Mouse (Mus musculus): ENCODE results near the gene Nup210. TPM values are rescaled to one million over a fixed set of nuclear protein-coding genes. Genes with fewer than 3 reads are reported as not detected.
"Not testable (repeated sequence)": the region's sequence is repeated elsewhere in the genome, so short reads cannot be mapped to it uniquely, and the experiment has no call there.

The Nup210 gene
- polyA plus RNA-seq, 1 experiment = 1.3 TPM

DNA sequence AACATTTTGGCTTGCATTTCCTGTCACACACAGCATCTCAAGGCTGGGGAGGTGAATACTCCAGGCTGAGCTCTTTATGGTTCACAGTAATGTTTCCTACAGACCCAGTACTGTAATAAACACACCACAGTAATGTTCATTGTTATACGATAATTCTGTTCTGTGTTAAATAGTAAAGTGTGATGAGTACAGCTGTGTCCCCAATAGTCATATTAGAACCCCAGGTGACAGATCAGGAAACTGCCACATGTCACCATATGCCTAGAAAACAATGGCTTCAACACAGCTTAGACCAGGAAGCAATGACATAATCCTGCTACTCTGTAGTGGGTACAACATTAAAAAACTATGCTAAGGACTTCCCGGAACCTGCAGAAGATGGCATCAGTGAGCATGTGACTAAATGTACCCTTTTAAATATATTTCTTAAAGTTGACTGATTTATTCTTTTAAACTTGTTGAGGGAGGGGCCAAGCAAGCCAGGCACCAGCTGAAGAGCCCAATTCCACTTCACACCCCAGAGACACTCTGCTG lies 7.6 kb downstream of the Nup210 start:
- H3K27ac ChIP-seq (ENCODE audit: insufficient read depth, low read length) = no peak overlapping the region
- TF ChIP-seq POLR2A (IDR thresholded peaks at IDR 0.05; ENCODE audit: low read depth, low read length) = no peak
- no peak for TF ChIP-seq CTCF (IDR thresholded peaks at IDR 0.05; ENCODE audit: borderline replicate concordance, insufficient read depth, low read length)
- H3K4me1 ChIP-seq (ENCODE audit: control insufficient read depth, insufficient read depth, low read length) = no peaks in the 10 kb centered on the region
- no peak overlapping the region for H3K4me3 ChIP-seq (ENCODE audit: insufficient read depth, low read length)

DNA sequence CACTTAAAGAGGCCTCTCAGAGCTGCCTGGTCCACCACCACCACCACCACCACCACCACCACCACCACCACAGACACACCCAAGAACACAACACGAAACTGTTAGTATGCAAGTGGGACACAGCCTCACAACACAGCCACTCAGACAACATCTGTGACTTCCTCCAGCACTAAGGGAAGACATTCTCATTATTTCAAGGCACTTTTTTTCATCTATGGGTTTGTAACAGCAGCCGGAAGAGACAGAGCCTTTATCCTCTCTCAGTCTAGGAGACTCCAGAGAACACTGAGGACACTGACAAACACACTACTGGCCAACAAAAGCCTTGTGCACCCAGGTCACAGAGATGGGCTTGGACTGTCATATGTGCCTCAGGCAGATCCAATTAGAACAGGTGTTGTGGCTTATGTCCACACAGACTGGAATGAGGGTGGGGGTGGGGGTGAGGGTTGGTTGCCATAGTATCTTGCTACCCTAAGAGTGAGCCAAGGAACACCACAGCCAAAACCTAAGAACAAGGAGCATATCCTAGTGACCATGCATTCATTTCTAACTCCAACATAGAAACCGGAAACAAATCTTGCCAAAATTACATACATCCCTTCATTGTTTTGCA lies 8.2 kb downstream of the Nup210 start:
- Histone ChIP-seq H3K4me3 (ENCODE audit: insufficient read depth, low read length) (no peak overlapping the region), H3K27ac (ENCODE audit: insufficient read depth, low read length) (no peak overlapping the region), H3K4me1 (ENCODE audit: control insufficient read depth, insufficient read depth, low read length) (no peaks in the 10 kb centered on the region)
- no peak for TF ChIP-seq CTCF (IDR thresholded peaks at IDR 0.05; ENCODE audit: borderline replicate concordance, insufficient read depth, low read length)
- TF ChIP-seq POLR2A (IDR thresholded peaks at IDR 0.05; ENCODE audit: low read depth, low read length) = no peak

DNA sequence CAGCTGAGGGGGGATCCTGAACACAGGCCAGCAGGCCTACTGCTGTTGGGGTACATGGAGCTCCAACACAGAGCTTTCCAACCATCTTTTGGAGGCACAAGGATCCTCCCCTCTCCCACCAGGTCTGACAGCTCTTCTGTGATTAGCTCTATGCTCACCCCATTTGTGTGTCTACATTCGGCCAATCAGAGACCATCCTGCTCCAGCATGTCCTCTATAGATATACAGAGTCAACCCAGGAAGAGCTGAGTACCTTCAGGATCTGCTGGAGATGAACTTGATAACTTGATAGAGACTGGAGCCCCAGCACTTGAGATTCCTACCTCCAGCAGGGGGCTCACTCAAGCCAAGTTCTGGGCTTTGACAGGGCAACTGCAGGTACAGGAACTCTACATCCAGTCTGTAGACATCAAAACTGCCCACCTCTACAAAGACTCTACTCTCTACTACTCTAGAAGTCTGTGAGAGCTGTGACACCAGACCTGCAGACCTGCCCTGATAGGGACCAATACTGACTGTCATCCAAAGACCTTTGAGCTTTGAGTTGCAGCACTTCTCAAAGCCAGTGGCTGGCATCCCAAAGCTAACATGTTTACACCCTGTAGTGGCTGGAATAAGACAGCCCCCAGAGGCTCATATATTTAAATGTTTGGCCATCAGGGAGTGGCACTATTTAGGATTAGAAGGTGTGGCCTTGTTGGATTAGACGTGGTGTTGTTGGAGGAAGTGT lies 11.1 kb downstream of the Nup210 start:
- Histone ChIP-seq H3K4me1 (ENCODE audit: control insufficient read depth, insufficient read depth, low read length) (no peaks in the 10 kb centered on the region), H3K27ac (ENCODE audit: insufficient read depth, low read length) (no peak overlapping the region), H3K4me3 (ENCODE audit: insufficient read depth, low read length) (no peak overlapping the region)
- TF ChIP-seq POLR2A (IDR thresholded peaks at IDR 0.05; ENCODE audit: low read depth, low read length) = no peak
- no peak for TF ChIP-seq CTCF (IDR thresholded peaks at IDR 0.05; ENCODE audit: borderline replicate concordance, insufficient read depth, low read length)

DNA sequence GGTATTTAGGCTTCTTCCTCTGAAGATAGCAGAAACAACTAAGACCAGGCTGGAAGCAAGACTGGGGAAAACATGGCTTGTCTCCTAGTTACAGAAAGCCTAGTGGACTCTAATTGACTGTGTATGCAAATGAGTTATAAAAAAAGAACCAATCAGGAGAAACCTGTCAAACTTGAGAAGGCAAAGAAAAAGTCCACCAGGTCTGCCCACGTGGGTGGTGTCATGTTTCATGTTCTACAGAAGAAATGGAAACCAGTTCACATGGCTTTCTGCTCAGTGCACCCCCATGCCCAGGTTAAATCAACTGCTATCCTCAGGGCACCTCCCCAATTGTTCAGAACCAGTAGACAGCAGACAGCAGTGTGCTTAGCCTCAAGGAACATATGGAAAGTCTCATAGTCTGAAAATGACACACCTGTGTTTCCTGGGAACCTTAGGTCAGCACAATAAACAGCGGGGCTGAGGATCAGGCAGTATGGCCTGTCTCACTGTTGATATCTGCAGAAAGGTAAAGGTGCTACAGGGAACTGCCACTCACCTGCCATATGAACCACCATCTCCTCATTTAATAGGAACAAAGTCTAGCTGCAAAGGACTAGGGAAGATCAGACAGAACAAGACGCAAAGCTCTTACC lies 11.7 kb downstream of the Nup210 start:
- no peak overlapping the region for H3K27ac ChIP-seq (ENCODE audit: insufficient read depth, low read length)
- H3K4me3 ChIP-seq (ENCODE audit: insufficient read depth, low read length) = no peak overlapping the region
- H3K4me1 ChIP-seq (ENCODE audit: control insufficient read depth, insufficient read depth, low read length) = no peaks in the 10 kb centered on the region
- TF ChIP-seq POLR2A (IDR thresholded peaks at IDR 0.05; ENCODE audit: low read depth, low read length) = no peak
- TF ChIP-seq CTCF (IDR thresholded peaks at IDR 0.05; ENCODE audit: borderline replicate concordance, insufficient read depth, low read length) = no peak

DNA sequence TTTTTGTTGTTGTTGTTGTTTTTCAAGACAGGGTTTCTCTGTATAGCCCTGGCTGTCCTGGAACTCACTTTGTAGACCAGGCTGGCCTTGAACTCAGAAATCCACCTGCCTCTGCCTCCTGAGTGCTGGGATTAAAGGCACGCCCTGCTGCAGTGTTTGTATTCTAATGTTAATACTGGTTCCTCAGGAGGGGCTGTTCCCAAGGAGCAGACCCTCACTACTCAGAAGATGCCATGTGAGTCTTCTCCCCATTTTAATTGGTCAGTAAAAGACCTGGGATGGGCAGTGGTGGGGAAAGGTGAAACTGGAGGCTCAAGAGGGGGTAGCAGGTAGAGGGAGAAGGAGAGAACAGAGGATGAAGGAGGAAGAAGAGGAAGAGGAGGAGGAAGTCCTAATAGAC lies 13.2 kb downstream of the Nup210 start:
- H3K27ac ChIP-seq (ENCODE audit: insufficient read depth, low read length); H3K4me1 ChIP-seq (ENCODE audit: control insufficient read depth, insufficient read depth, low read length); H3K4me3 ChIP-seq (ENCODE audit: insufficient read depth, low read length): not testable (repeated sequence)

DNA sequence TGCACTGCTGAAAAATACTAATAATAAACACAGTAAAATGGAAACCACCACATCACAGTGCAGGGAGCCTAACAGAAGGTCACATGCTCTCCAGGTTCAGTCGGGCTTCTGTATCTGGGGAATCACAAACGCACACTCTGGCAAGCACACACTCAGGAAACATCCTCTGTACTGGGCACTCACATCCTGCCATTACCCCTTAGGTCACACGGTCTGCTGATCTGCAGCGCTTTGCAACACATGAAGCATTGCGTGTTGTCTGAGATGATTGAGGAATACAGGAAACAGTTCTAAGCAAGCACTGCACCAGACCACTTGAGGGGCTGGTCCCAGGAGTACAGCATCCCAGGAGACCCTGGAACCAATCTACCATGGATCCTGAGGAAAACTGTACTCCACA lies 16.0 kb downstream of the Nup210 start:
- Histone ChIP-seq H3K4me1 (ENCODE audit: control insufficient read depth, insufficient read depth, low read length) (no peaks in the 10 kb centered on the region), H3K27ac (ENCODE audit: insufficient read depth, low read length) (no peak overlapping the region), H3K4me3 (ENCODE audit: insufficient read depth, low read length) (no peak overlapping the region)
- TF ChIP-seq CTCF (IDR thresholded peaks at IDR 0.05; ENCODE audit: borderline replicate concordance, insufficient read depth, low read length) (no peak), POLR2A (IDR thresholded peaks at IDR 0.05; ENCODE audit: low read depth, low read length) (no peak)

DNA sequence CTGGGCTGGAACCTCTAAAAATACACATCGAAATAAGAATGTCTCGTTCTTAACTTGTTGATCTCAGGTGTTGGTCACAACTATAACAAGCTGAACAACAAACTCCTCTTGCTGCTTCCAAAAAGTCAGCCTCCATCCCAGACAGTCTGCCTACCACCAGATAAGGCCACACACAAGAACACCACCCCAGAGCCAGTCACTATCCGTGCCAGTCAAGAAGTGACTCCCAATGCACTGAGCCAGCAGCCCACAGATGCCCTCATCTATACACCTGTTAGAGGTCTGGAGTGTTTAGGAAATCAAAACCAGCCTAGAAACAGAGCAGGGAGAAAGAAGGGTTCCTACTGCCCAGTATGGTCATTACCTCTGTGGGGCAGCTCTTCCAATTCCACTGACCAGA lies 18.8 kb downstream of the Nup210 start:
- Histone ChIP-seq H3K27ac (ENCODE audit: insufficient read depth, low read length) (no peak overlapping the region), H3K4me1 (ENCODE audit: control insufficient read depth, insufficient read depth, low read length) (no peaks in the 10 kb centered on the region), H3K4me3 (ENCODE audit: insufficient read depth, low read length) (no peak overlapping the region)
- TF ChIP-seq POLR2A (IDR thresholded peaks at IDR 0.05; ENCODE audit: low read depth, low read length) (no peak), CTCF (IDR thresholded peaks at IDR 0.05; ENCODE audit: borderline replicate concordance, insufficient read depth, low read length) (no peak)

DNA sequence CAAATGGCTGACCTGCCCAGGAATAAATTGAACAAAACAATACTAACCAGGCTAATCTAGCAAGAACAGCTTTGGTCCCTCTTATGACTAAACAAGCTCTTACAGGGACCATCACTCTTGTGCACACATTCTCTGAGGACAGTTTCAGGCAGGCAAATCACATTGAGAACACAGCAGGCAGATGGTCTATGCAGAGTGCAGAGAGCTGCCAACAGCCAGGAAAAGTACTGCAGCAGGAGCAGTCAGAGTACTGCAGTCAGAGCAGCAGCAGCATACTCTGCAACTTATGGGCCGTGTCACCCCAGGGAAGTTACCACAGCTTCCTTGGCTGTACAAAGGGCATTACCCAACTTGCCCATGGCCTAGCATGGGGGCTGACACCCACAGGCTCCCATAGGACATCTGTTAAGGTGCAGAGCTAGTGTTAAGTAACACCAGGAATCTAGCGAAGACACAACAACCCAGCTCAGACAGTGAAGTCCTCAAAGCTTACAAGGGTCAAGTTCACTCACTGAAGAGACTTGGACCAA lies 21.5 kb downstream of the Nup210 start:
- TF ChIP-seq POLR2A (IDR thresholded peaks at IDR 0.05; ENCODE audit: low read depth, low read length) (no peak), CTCF (IDR thresholded peaks at IDR 0.05; ENCODE audit: borderline replicate concordance, insufficient read depth, low read length) (no peak)
- H3K4me3 ChIP-seq (ENCODE audit: insufficient read depth, low read length) = no peak overlapping the region
- no peaks in the 10 kb centered on the region for H3K4me1 ChIP-seq (ENCODE audit: control insufficient read depth, insufficient read depth, low read length)
- no peak overlapping the region for H3K27ac ChIP-seq (ENCODE audit: insufficient read depth, low read length)

DNA sequence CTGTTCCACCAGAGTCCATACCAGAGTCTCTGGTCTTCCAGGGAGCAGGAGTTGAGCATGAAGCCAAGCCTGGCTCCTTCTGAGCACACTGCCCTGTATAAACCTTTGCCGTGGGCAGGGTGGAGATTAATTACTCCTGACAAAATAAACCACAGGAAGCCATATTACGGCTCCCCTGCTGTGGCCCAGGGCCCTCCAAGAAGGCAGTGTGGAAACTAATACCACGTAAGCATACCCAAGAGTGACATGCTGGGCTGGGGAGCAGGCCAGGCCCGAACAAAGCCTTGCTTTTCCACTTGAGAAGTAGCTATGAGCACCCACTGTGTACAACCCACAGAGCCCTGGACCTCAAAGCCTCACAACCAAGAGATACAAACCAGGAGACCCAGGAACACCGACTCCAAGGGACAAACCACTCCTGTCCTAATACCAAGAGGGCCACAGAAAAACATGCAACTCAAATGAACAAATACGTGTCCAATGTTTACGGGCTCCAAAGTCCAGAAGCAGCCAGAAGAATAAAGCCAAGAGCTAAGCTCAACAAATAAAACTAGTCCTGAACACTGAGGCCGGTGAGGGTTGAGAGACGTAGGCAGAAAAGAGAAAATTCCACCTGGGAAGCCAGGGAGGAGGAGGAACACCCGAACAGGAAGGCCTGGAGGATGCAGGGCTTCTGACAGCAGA lies 24.3 kb downstream of the Nup210 start:
- Histone ChIP-seq H3K4me3 (ENCODE audit: insufficient read depth, low read length) (no peak overlapping the region), H3K4me1 (ENCODE audit: control insufficient read depth, insufficient read depth, low read length) (no peaks in the 10 kb centered on the region), H3K27ac (ENCODE audit: insufficient read depth, low read length) (no peak overlapping the region)
- TF ChIP-seq POLR2A (IDR thresholded peaks at IDR 0.05; ENCODE audit: low read depth, low read length) (no peak), CTCF (IDR thresholded peaks at IDR 0.05; ENCODE audit: borderline replicate concordance, insufficient read depth, low read length) (no peak)
